Mouse (Mus musculus): ENCODE results near the gene Gpld1. TPM values are rescaled to one million over a fixed set of nuclear protein-coding genes. Genes with fewer than 3 reads are reported as not detected.

Gpld1 gene
- polyA plus RNA-seq, 1 experiment: 0.04 TPM

- no peak overlapping the region for H3K4me3 ChIP-seq
- no peaks in the 10 kb centered on the region for H3K27me3 ChIP-seq (ENCODE audit: control insufficient read depth, insufficient read depth, insufficient read length)
- TF ChIP-seq USF1 (IDR thresholded peaks at IDR 0.05; ENCODE audit: low read depth) (no peak), REST (IDR thresholded peaks at IDR 0.05; ENCODE audit: insufficient read depth, insufficient read length) (no peak), POLR2A (IDR thresholded peaks at IDR 0.05; ENCODE audit: insufficient read length, low read depth) (no peak), CEBPB (IDR thresholded peaks at IDR 0.05; ENCODE audit: insufficient read depth, poor library complexity, severe bottlenecking) (no peak), MYOG (IDR thresholded peaks at IDR 0.05; ENCODE audit: control insufficient read depth in 1 of 3, insufficient read depth in 1 of 3, insufficient read length in 2 of 3, low read depth in 2 of 3) (no peak), MAX (IDR thresholded peaks at IDR 0.05; ENCODE audit: low read depth) (no peak), MYOD1 (IDR thresholded peaks at IDR 0.05; ENCODE audit: control insufficient read depth in 1 of 3, insufficient read length in 2 of 3, low read depth in 2 of 3) (no peak), POLR2AphosphoS2 (IDR thresholded peaks at IDR 0.05; ENCODE audit: insufficient read length, low read depth) (no peak), TCF12 (IDR thresholded peaks at IDR 0.05; ENCODE audit: insufficient read depth, poor library complexity, severe bottlenecking) (no peak), TCF3 (IDR thresholded peaks at IDR 0.05; ENCODE audit: insufficient read length, low read depth) (no peak), E2F4 (IDR thresholded peaks at IDR 0.05; ENCODE audit: insufficient read depth) (no peak), SRF (IDR thresholded peaks at IDR 0.05; ENCODE audit: control insufficient read depth, insufficient read length, low read depth) (no peak)
These were observed 36.0 kb upstream of the Gpld1 start for GRCm38 (mm10) chr13:24906831-24907570.

GRCm38 (mm10) chr13:24909112-24909511 is 33.8 kb upstream of the Gpld1 start:
- Histone ChIP-seq H3K4me3 (no peak overlapping the region), H3K79me2 (ENCODE audit: control insufficient read depth, insufficient read depth) (no peaks in the 10 kb centered on the region), H3K36me3 (ENCODE audit: control insufficient read depth, insufficient read depth) (no peaks in the 10 kb centered on the region), H3K27me3 (ENCODE audit: control insufficient read depth, insufficient read depth, insufficient read length) (no peaks in the 10 kb centered on the region), H3ac (ENCODE audit: control insufficient read depth, insufficient read length) (no peak overlapping the region), H3K4me2 (ENCODE audit: low read depth) (no peak overlapping the region)
- TF ChIP-seq TCF3 (IDR thresholded peaks at IDR 0.05; ENCODE audit: insufficient read length, low read depth): no peak
- TF ChIP-seq USF1 (IDR thresholded peaks at IDR 0.05; ENCODE audit: low read depth): no peak
- TF ChIP-seq E2F4 (IDR thresholded peaks at IDR 0.05; ENCODE audit: insufficient read depth): no peak
- TF ChIP-seq REST (IDR thresholded peaks at IDR 0.05; ENCODE audit: insufficient read depth, insufficient read length): no peak
- TF ChIP-seq POLR2AphosphoS2 (IDR thresholded peaks at IDR 0.05; ENCODE audit: insufficient read length, low read depth): no peak
- TF ChIP-seq SRF (IDR thresholded peaks at IDR 0.05; ENCODE audit: control insufficient read depth, insufficient read length, low read depth): no peak

More at GRCm38 (mm10) chr13:24906831-24907570, 36.0 kb upstream of the Gpld1 start:
- Histone ChIP-seq H3K79me2 (ENCODE audit: control insufficient read depth, insufficient read depth) (no peaks in the 10 kb centered on the region), H3ac (ENCODE audit: control insufficient read depth, insufficient read length) (no peak overlapping the region), H3K36me3 (ENCODE audit: control insufficient read depth, insufficient read depth) (no peaks in the 10 kb centered on the region), H3K4me2 (ENCODE audit: low read depth) (no peak overlapping the region)

GRCm38 (mm10) chr13:24913576-24913975 is 29.4 kb upstream of the Gpld1 start:
- H3K27me3 ChIP-seq (ENCODE audit: control insufficient read depth, insufficient read depth, insufficient read length): no peaks in the 10 kb centered on the region
- no peak overlapping the region for H3K4me3 ChIP-seq
- no peak overlapping the region for H3K4me2 ChIP-seq (ENCODE audit: low read depth)
- no peaks in the 10 kb centered on the region for H3K36me3 ChIP-seq (ENCODE audit: control insufficient read depth, insufficient read depth)
- no peak for TF ChIP-seq TCF3 (IDR thresholded peaks at IDR 0.05; ENCODE audit: insufficient read length, low read depth)
- TF ChIP-seq MAX (IDR thresholded peaks at IDR 0.05; ENCODE audit: low read depth): no peak
- TF ChIP-seq MYOD1 (IDR thresholded peaks at IDR 0.05; ENCODE audit: control insufficient read depth in 1 of 3, insufficient read length in 2 of 3, low read depth in 2 of 3): no peak
- TF ChIP-seq USF1 (IDR thresholded peaks at IDR 0.05; ENCODE audit: low read depth): no peak
- no peak for TF ChIP-seq REST (IDR thresholded peaks at IDR 0.05; ENCODE audit: insufficient read depth, insufficient read length)
- TF ChIP-seq TCF12 (IDR thresholded peaks at IDR 0.05; ENCODE audit: insufficient read depth, poor library complexity, severe bottlenecking): no peak
- H3K79me2 ChIP-seq (ENCODE audit: control insufficient read depth, insufficient read depth): no peaks in the 10 kb centered on the region
- H3ac ChIP-seq (ENCODE audit: control insufficient read depth, insufficient read length): no peak overlapping the region

GRCm38 (mm10) chr13:24914915-24915314 is 28.0 kb upstream of the Gpld1 start:
- H3K4me3 ChIP-seq: no peak overlapping the region

GRCm38 (mm10) chr13:24915831-24916230 is 27.1 kb upstream of the Gpld1 start:
- Histone ChIP-seq H3K27me3 (ENCODE audit: control insufficient read depth, insufficient read depth, insufficient read length) (no peaks in the 10 kb centered on the region), H3K4me3 (no peak overlapping the region), H3ac (ENCODE audit: control insufficient read depth, insufficient read length) (no peak overlapping the region), H3K4me2 (ENCODE audit: low read depth) (no peak overlapping the region), H3K79me2 (ENCODE audit: control insufficient read depth, insufficient read depth) (no peaks in the 10 kb centered on the region), H3K36me3 (ENCODE audit: control insufficient read depth, insufficient read depth) (no peaks in the 10 kb centered on the region)
- no peak for TF ChIP-seq E2F4 (IDR thresholded peaks at IDR 0.05; ENCODE audit: insufficient read depth)
- no peak for TF ChIP-seq SRF (IDR thresholded peaks at IDR 0.05; ENCODE audit: control insufficient read depth, insufficient read length, low read depth)
- no peak for TF ChIP-seq USF1 (IDR thresholded peaks at IDR 0.05; ENCODE audit: low read depth)
- TF ChIP-seq MYOG (IDR thresholded peaks at IDR 0.05; ENCODE audit: control insufficient read depth in 1 of 3, insufficient read depth in 1 of 3, insufficient read length in 2 of 3, low read depth in 2 of 3): no peak
- TF ChIP-seq MAX (IDR thresholded peaks at IDR 0.05; ENCODE audit: low read depth): no peak
- TF ChIP-seq TCF3 (IDR thresholded peaks at IDR 0.05; ENCODE audit: insufficient read length, low read depth): no peak
- TF ChIP-seq CEBPB (IDR thresholded peaks at IDR 0.05; ENCODE audit: insufficient read depth, poor library complexity, severe bottlenecking): no peak
- no peak for TF ChIP-seq MYOD1 (IDR thresholded peaks at IDR 0.05; ENCODE audit: control insufficient read depth in 1 of 3, insufficient read length in 2 of 3, low read depth in 2 of 3)
- TF ChIP-seq POLR2A (IDR thresholded peaks at IDR 0.05; ENCODE audit: insufficient read length, low read depth): no peak
- no peak for TF ChIP-seq POLR2AphosphoS2 (IDR thresholded peaks at IDR 0.05; ENCODE audit: insufficient read length, low read depth)

More at GRCm38 (mm10) chr13:24914915-24915314, 28.0 kb upstream of the Gpld1 start:
- Histone ChIP-seq H3K27me3 (ENCODE audit: control insufficient read depth, insufficient read depth, insufficient read length) (no peaks in the 10 kb centered on the region), H3K4me2 (ENCODE audit: low read depth) (no peak overlapping the region), H3K36me3 (ENCODE audit: control insufficient read depth, insufficient read depth) (no peaks in the 10 kb centered on the region), H3K79me2 (ENCODE audit: control insufficient read depth, insufficient read depth) (no peaks in the 10 kb centered on the region), H3ac (ENCODE audit: control insufficient read depth, insufficient read length) (no peak overlapping the region)
- TF ChIP-seq MYOD1 (IDR thresholded peaks at IDR 0.05; ENCODE audit: control insufficient read depth in 1 of 3, insufficient read length in 2 of 3, low read depth in 2 of 3) (no peak), CEBPB (IDR thresholded peaks at IDR 0.05; ENCODE audit: insufficient read depth, poor library complexity, severe bottlenecking) (no peak), USF1 (IDR thresholded peaks at IDR 0.05; ENCODE audit: low read depth) (no peak)
